ENCODE assay signal across 9 mouse cellular contexts in genomic region chr4:130745561-130746306, GRCm38 (mm10). TPM values are rescaled to one million over a fixed set of nuclear protein-coding genes. Genes with fewer than 3 reads are reported as not detected.
DNase-seq lines count a peak whose midpoint lies in the region; ATAC-seq and TF ChIP-seq lines count a peak whose summit lies in the region.
"Had no signal": no experiment of that assay in that cellular context is flagged by ENCODE, and none has a peak within 500 bp of the region (broad histone marks: within the 10 kb centered on the region; RNA-seq: fewer than 3 reads in every experiment).

No protein-coding gene starts in this region.

- H3K9ac ChIP-seq in forebrain, embryonic 13.5 days: no peak overlapping the region
- H3K9ac ChIP-seq in forebrain, embryonic 12.5 days: no peak overlapping the region
- H3K9ac ChIP-seq: heart, embryonic 15.5 days had no signal

- 89% methylated on average over 5 of the region's 5 CpGs for WGBS in forebrain, embryonic 13.5 days
- 88% methylated on average over 5 of the region's 5 CpGs for WGBS in forebrain, embryonic 12.5 days
- WGBS in limb, embryonic 10.5 days: 91% methylated on average over 5 of the region's 5 CpGs

- H3K27ac ChIP-seq in forebrain, embryonic 13.5 days: no peak overlapping the region
- H3K27ac ChIP-seq in forebrain, embryonic 12.5 days: no peak overlapping the region
- H3K27ac ChIP-seq in limb, embryonic 10.5 days: no peak overlapping the region
- H3K27ac ChIP-seq: heart, embryonic 15.5 days had no signal

- peak; percentile 21; the same call in 1 of the 2 replicates for ATAC-seq in forebrain, embryonic 13.5 days
- no peak for ATAC-seq in forebrain, embryonic 12.5 days (ENCODE audit: low FRiP score)
- ATAC-seq in Patski: peak; percentile 90

- in situ Hi-C loops in Patski (cut with MboI; ENCODE audit: low pct_unique_long_range_greater_than_20kb): no loop called here

- TF ChIP-seq CTCF in Patski (IDR thresholded peaks at IDR 0.05): no peak

- H3K36me3 ChIP-seq in forebrain, embryonic 13.5 days (ENCODE audit: poor library complexity, severe bottlenecking): peaks cover 97% of the 10 kb centered on the region
- peaks cover 95% of the 10 kb centered on the region for H3K36me3 ChIP-seq in forebrain, embryonic 12.5 days (replicated peaks)
- H3K36me3 ChIP-seq in limb, embryonic 10.5 days: peaks cover 100% of the 10 kb centered on the region

- POLR2A ChIA-PET in Patski (lab: Charles Lee): interaction anchor here (0.6 kb wide), 1 partner anchor 46 kb away, joined by 5 read pairs; no protein-coding TSS in a partner anchor

- no peak for DNase-seq in Patski (ENCODE audit: low read depth, low spot score)
- DNase-seq in frontal cortex, postnatal 25 days (ENCODE audit: low spot score in 2 of 2): peak; percentile 48 to 57
- peak; percentile 86 to 95 for DNase-seq in left cerebral cortex, postnatal 14 days (ENCODE audit: low spot score in 2 of 2)
- DNase-seq in limb, embryonic 10.5 days (ENCODE audit: low spot score): no peak
- no peak for DNase-seq in T-cell, adult 2 months (ENCODE audit: low spot score)
- no peak for DNase-seq in neural tube, embryonic 10.5 days (ENCODE audit: extremely low spot score, low spot score)

- CTCF ChIA-PET in Patski (lab: Charles Lee): interaction anchor here (0.7 to 1.6 kb wide), 6 partner anchors 16 to 116 kb away, joined by 3 to 4 read pairs (median 3); no protein-coding TSS in a partner anchor

- no peaks in the 10 kb centered on the region for H3K27me3 ChIP-seq in forebrain, embryonic 13.5 days
- no peaks in the 10 kb centered on the region for H3K27me3 ChIP-seq in forebrain, embryonic 12.5 days
- no peaks in the 10 kb centered on the region for H3K27me3 ChIP-seq in Patski
- H3K27me3 ChIP-seq in limb, embryonic 10.5 days (ENCODE audit: low read depth, poor library complexity, severe bottlenecking): no peaks in the 10 kb centered on the region
- H3K27me3 ChIP-seq: heart, embryonic 15.5 days had no signal

- no peaks in the 10 kb centered on the region for H3K9me3 ChIP-seq in forebrain, embryonic 13.5 days (replicated peaks)
- H3K9me3 ChIP-seq in forebrain, embryonic 12.5 days: no peaks in the 10 kb centered on the region
- no peaks in the 10 kb centered on the region for H3K9me3 ChIP-seq in limb, embryonic 10.5 days (replicated peaks)
- H3K9me3 ChIP-seq: heart, embryonic 15.5 days had no signal

- H3K4me2 ChIP-seq in forebrain, embryonic 13.5 days: no peak overlapping the region
- no peak overlapping the region for H3K4me2 ChIP-seq in forebrain, embryonic 12.5 days
- H3K4me2 ChIP-seq: heart, embryonic 15.5 days had no signal

- intact Hi-C loops in left cerebral cortex, postnatal 14 days (cut with DNase I): no loop called here

- H3K4me3 ChIP-seq in forebrain, embryonic 13.5 days: no peak overlapping the region
- H3K4me3 ChIP-seq in forebrain, embryonic 12.5 days (replicated peaks): no peak overlapping the region
- H3K4me3 ChIP-seq in limb, embryonic 10.5 days: no peak overlapping the region
- H3K4me3 ChIP-seq: heart, embryonic 15.5 days had no signal

- H3K4me1 ChIP-seq in forebrain, embryonic 13.5 days: no peaks in the 10 kb centered on the region
- no peaks in the 10 kb centered on the region for H3K4me1 ChIP-seq in forebrain, embryonic 12.5 days
- no peaks in the 10 kb centered on the region for H3K4me1 ChIP-seq in limb, embryonic 10.5 days

RNA-seq across cellular contexts. Expression of gene Sdc3, which starts 46.6 kb away (rescaled TPM):
- 36.1 and 41.9 TPM in 2 replicates for polyA plus RNA-seq in forebrain, embryonic 13.5 days (2015; fragmentation: Nextera tagmentation; extraction: Ambion mirVana)
- polyA plus RNA-seq in forebrain, embryonic 12.5 days (2016; fragmentation: Nextera tagmentation; extraction: Ambion mirVana): 37.4 and 44.3 TPM in 2 replicates
- polyA plus RNA-seq in Patski (2021): 39.8 TPM
- total RNA-seq in left cerebral cortex, postnatal 14 days (2021): 100 to 1,000 TPM; 246 to 250 TPM
- 26.7 and 38.1 TPM in 2 replicates for polyA plus RNA-seq in limb, embryonic 10.5 days (2016; fragmentation: Nextera tagmentation; extraction: Ambion mirVana)

Comparison
In these comparisons a context has a peak if more than half of its experiments do, and no peak if none do; other contexts are left out.
1. DNase-seq: peak in frontal cortex, postnatal 25 days (2 of 2) and left cerebral cortex, postnatal 14 days (2 of 2); none in Patski (single experiment), limb, embryonic 10.5 days (single experiment), T-cell, adult 2 months (single experiment) and neural tube, embryonic 10.5 days (single experiment).